Mouse (Mus musculus): ENCODE results near the gene Vgll4. TPM values are rescaled to one million over a fixed set of nuclear protein-coding genes. Genes with fewer than 3 reads are reported as not detected.
A peak's percentile ranks its signal among the peaks of the same experiment; 100 is the strongest.
"Not testable (repeated sequence)": the region's sequence is repeated elsewhere in the genome, so short reads cannot be mapped to it uniquely, and the experiment has no call there.

Vgll4 gene
- polyA plus RNA-seq, 1 experiment from 2014 or later: 76.0 TPM

GRCm38 (mm10) chr6:114894548-114895106 lies 75.2 kb downstream of the Vgll4 start:
- Histone ChIP-seq H3K4me1 (replicated peaks) (peaks cover 43% of the 10 kb centered on the region), H3K4me3 (replicated peaks) (no peak overlapping the region), H3K9me3 (no peaks in the 10 kb centered on the region), H3K27me3 (replicated peaks) (no peaks in the 10 kb centered on the region), H3K9ac (no peak overlapping the region), H3K4me2 (replicated peaks) (no peak overlapping the region), H3K36me3 (peaks cover 5% of the 10 kb centered on the region; the same call in 1 of the 2 replicates), H3K27ac (no peak overlapping the region)
- WGBS: 73% methylated on average over 4 of the region's 4 CpGs
- ATAC-seq: no peak

GRCm38 (mm10) chr6:114893427-114894209 lies 76.2 kb downstream of the Vgll4 start:
- Histone ChIP-seq H3K27me3 (replicated peaks) (no peaks in the 10 kb centered on the region), H3K4me1 (replicated peaks) (peaks cover 47% of the 10 kb centered on the region), H3K27ac (no peak overlapping the region), H3K9ac (no peak overlapping the region), H3K4me3 (replicated peaks) (no peak overlapping the region), H3K9me3 (no peaks in the 10 kb centered on the region), H3K4me2 (replicated peaks) (no peak overlapping the region; the same call in 1 of the 2 replicates), H3K36me3 (peaks cover 5% of the 10 kb centered on the region; the same call in 1 of the 2 replicates)
- WGBS: 51% methylated on average over 20 of the region's 20 CpGs
- ATAC-seq: no peak

DNA sequence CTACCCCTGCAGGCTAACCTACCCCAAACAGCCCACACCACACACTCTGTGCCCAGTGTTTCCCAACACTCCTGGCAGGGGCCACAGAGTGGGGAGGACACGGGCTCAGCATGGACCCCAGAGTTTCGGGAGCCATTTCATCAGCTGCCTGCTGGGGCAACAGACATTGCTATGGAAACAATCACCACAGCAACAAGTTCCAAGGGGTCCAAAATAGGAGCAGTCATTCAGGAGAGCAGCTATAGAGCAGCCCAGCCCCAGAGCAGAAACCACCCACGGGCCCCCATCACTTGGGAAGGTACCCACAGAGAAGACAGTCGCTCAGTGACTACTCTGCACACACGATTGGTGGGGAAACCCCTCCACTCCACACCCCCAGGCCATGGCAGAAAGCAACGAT lies 77.4 kb downstream of the Vgll4 start:
- Histone ChIP-seq H3K27me3 (replicated peaks) (no peaks in the 10 kb centered on the region), H3K9ac (no peak overlapping the region), H3K4me2 (replicated peaks) (no peak overlapping the region), H3K4me3 (replicated peaks) (no peak overlapping the region), H3K36me3 (peaks cover 5% of the 10 kb centered on the region; the same call in 1 of the 2 replicates), H3K27ac (no peak overlapping the region), H3K9me3 (no peaks in the 10 kb centered on the region), H3K4me1 (replicated peaks) (peaks cover 55% of the 10 kb centered on the region)
- no peak for ATAC-seq
- WGBS: 52% methylated on average over 6 of the region's 6 CpGs

DNA sequence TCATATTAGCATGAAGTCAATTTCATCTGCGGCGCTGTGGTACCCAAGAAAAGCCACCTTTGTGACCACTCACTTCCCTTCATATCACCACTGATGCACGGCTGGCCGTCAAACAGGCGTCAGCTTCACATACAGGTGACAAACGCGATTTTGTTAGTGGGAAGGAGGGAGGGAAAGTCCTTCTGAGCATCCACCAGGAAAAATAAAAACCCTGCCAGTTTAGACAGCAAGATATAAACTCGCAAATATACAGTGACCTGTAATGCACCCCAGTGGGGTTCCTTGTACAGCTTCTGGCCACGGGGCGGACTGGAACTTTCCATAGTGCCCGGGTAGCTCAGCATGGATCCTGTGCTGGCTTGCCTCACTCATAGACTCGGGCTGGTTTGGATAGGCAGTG lies 78.0 kb downstream of the Vgll4 start:
- Histone ChIP-seq H3K4me3 (replicated peaks) (no peak overlapping the region), H3K36me3 (peaks cover 2% of the 10 kb centered on the region; the same call in 1 of the 2 replicates), H3K9me3 (no peaks in the 10 kb centered on the region), H3K4me2 (replicated peaks) (no peak overlapping the region), H3K4me1 (replicated peaks) (peaks cover 61% of the 10 kb centered on the region), H3K27ac (no peak overlapping the region), H3K27me3 (replicated peaks) (no peaks in the 10 kb centered on the region), H3K9ac (no peak overlapping the region)
- ATAC-seq: no peak
- WGBS: 71% methylated on average over 12 of the region's 12 CpGs

DNA sequence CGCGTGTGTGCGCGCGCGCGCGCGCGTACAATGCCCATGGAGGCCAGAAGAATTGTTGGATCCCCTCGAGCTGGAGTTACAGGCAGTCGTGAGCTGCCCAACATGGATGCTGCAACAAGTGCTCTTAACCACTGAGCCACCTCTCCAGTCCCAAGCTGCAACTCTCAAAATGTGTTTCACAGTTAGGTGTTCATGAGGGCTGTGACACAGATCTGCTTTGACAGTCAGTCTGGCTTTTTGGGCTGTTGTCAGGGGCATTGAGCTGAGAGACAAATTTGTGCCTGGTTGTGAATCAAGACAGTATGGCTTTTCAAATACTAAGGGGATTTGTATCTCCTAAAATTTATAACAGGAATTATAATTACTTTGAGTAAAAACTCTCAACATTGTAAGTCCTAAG lies 78.5 kb downstream of the Vgll4 start:
- ATAC-seq: no peak
- H3K4me2 ChIP-seq (replicated peaks): no peak overlapping the region; the same call in 1 of the 2 replicates
- H3K36me3 ChIP-seq: peaks cover under 1% of the 10 kb centered on the region; the same call in 1 of the 2 replicates
- no peaks in the 10 kb centered on the region for H3K27me3 ChIP-seq (replicated peaks)
- no peak overlapping the region for H3K27ac ChIP-seq
- no peak overlapping the region for H3K4me3 ChIP-seq (replicated peaks)
- no peaks in the 10 kb centered on the region for H3K9me3 ChIP-seq
- H3K9ac ChIP-seq: no peak overlapping the region
- H3K4me1 ChIP-seq (replicated peaks): peaks cover 65% of the 10 kb centered on the region
- WGBS: 92% methylated on average over 12 of the region's 12 CpGs

DNA sequence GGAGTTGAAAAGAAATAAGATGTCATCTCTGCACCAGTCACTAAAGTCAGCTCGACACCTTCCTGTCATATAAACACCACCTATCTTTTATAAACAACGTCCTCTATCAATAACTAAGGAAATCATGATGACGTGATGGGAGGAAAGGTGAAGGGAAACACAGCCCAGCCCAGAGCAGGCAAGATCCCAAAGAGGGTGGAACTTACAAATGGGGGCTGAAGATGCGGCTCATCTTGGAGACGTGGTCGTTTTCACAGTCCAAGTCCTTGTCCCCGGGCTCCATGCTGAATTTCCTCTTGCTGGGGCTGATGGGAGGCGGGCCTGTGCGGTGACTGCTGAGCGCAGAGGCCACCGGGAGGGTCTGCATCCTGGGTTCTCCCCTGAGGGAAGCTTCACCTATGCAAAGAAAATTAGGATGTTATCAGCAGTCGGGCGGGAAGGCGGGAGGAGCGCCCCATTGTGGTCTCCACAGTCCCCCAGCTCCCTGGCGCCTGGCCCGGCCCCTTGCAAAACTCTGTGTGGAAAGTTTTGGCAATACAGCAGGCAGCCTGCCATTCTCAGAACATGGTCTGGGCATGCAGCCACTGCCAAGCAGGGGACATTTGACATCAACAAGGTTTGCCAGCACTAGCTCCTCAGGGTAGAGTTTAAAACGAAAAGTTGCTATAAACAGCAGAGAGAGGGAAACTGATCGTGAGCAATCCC lies 79.2 kb downstream of the Vgll4 start:
- no peaks in the 10 kb centered on the region for H3K27me3 ChIP-seq (replicated peaks)
- WGBS: 46% methylated on average over 19 of the region's 19 CpGs
- peak overlapping the region; percentile 3; the same call in 1 of the 2 replicates for H3K4me2 ChIP-seq (replicated peaks)
- peaks cover 68% of the 10 kb centered on the region for H3K4me1 ChIP-seq (replicated peaks)
- ATAC-seq: no peak
- no peak overlapping the region for H3K4me3 ChIP-seq (replicated peaks)
- H3K36me3 ChIP-seq: peaks cover 7% of the 10 kb centered on the region
- H3K27ac ChIP-seq: 0 out of 2 replicates have a peak overlapping the region, but pooled peaks have one; percentile 14
- no peaks in the 10 kb centered on the region for H3K9me3 ChIP-seq
- H3K9ac ChIP-seq: no peak overlapping the region

DNA sequence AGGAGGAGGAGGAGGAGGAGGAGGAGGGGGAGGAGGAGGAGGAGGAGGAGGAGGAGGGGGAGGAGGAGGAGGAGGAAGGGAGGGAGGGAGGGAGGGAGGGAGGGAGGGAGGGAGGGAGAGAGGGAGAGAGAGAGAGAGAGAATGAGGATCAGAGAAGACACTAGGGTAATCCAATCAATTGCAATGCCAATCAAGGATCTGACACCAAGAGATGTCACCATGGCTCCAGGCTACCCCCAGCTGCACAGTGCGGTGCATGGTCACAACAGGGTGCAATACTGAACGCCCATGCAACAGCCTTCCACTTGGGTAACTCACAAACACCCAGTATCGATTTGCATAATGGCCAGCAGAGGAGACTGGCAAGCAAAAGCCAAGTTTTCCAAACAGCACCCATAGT lies 79.8 kb downstream of the Vgll4 start:
- H3K4me2 ChIP-seq (replicated peaks); H3K9ac ChIP-seq; H3K27ac ChIP-seq; H3K4me3 ChIP-seq (replicated peaks); H3K27me3 ChIP-seq (replicated peaks); H3K9me3 ChIP-seq; ATAC-seq: not testable (repeated sequence)
- Histone ChIP-seq H3K4me1 (replicated peaks) (peaks cover 68% of the 10 kb centered on the region), H3K36me3 (peaks cover 10% of the 10 kb centered on the region)
- 76% methylated on average over 3 of the region's 3 CpGs for WGBS

DNA sequence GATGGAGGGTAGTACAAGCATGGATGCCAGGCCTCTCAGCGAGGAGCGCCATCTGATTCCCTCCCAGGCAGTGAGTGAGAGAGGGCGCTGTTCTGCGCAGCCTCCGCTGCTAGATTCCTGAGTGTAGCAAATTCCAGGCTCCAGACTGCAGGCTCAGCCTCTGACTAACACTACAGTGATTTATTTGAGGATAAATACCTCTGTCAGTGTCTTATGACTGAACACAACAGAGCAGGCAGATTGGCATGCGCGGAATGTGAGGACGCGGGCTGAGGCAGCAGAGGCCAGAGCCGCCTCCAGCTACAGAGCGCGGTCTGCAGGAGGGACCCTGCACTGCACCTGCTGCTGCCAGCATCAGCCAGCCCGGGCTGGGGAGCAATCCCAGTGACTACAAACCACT lies 80.9 kb downstream of the Vgll4 start:
- peaks cover 59% of the 10 kb centered on the region for H3K4me1 ChIP-seq (replicated peaks)
- H3K9me3 ChIP-seq: no peaks in the 10 kb centered on the region
- no peaks in the 10 kb centered on the region for H3K27me3 ChIP-seq (replicated peaks)
- WGBS: 14% methylated on average over 13 of the region's 13 CpGs
- H3K4me3 ChIP-seq (replicated peaks): no peak overlapping the region
- H3K27ac ChIP-seq: peak overlapping the region; percentile 54
- no peak overlapping the region for H3K4me2 ChIP-seq (replicated peaks)
- ATAC-seq: peak; percentile 82
- no peak overlapping the region for H3K9ac ChIP-seq
- peaks cover 11% of the 10 kb centered on the region for H3K36me3 ChIP-seq

GRCm38 (mm10) chr6:114886504-114887361 lies 83.1 kb downstream of the Vgll4 start:
- H3K4me1 ChIP-seq (replicated peaks): peaks cover 58% of the 10 kb centered on the region
- no peak overlapping the region for H3K9ac ChIP-seq
- H3K9me3 ChIP-seq: no peaks in the 10 kb centered on the region
- H3K27me3 ChIP-seq (replicated peaks): no peaks in the 10 kb centered on the region
- no peak overlapping the region for H3K4me3 ChIP-seq (replicated peaks)
- no peak overlapping the region for H3K4me2 ChIP-seq (replicated peaks)
- peaks cover 11% of the 10 kb centered on the region for H3K36me3 ChIP-seq
- no peak for ATAC-seq
- H3K27ac ChIP-seq: no peak overlapping the region
- 54% methylated on average over 11 of the region's 11 CpGs for WGBS

DNA sequence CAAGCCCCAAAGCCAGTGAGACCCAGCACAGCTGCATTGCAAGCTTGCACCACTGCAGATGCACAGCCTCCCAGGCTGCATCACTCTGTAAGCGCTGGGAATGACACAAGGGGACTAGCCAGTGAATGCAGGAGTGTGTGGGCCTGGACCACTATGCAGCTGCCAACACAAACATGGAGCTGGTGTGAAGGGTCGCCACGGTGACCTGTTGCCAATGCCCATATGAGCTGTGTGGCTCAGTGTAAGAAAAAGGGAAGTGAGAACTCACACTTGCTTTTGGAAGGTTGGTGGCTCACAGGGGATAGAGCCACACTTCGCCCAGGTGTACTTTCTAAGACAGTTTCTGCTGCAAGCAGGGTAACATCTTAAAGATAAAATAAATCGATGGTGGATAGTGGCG lies 83.8 kb downstream of the Vgll4 start:
- H3K27ac ChIP-seq: no peak overlapping the region

DNA sequence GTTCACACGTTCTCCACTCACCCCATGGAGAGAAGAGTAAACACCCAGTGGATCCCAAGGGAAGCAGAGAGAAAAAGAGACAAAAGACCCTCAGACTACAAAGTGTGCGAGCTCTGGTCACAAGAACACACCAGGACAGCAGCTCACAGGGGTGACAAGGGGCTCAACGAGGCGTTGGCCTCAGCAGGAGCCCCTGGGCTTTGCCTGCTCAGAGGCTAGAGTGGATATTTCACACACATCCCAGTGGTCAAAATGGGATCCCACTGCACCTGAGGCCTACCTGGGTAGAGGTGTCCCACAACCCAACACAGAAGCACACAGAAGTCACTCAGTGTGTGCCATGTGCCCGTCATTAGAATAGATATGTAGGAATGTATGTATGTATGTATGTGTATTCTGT lies 84.7 kb downstream of the Vgll4 start:
- ATAC-seq: no peak
- Histone ChIP-seq H3K4me2 (replicated peaks) (no peak overlapping the region), H3K4me3 (replicated peaks) (no peak overlapping the region), H3K9ac (no peak overlapping the region), H3K27ac (no peak overlapping the region), H3K9me3 (no peaks in the 10 kb centered on the region), H3K4me1 (replicated peaks) (peaks cover 60% of the 10 kb centered on the region), H3K36me3 (peaks cover 11% of the 10 kb centered on the region), H3K27me3 (replicated peaks) (no peaks in the 10 kb centered on the region)
- WGBS: 86% methylated on average over 5 of the region's 5 CpGs

More for the DNA sequence above, 83.8 kb downstream of the Vgll4 start:
- Histone ChIP-seq H3K27me3 (replicated peaks) (no peaks in the 10 kb centered on the region), H3K4me1 (replicated peaks) (peaks cover 57% of the 10 kb centered on the region), H3K4me3 (replicated peaks) (no peak overlapping the region), H3K4me2 (replicated peaks) (no peak overlapping the region), H3K9ac (no peak overlapping the region), H3K9me3 (no peaks in the 10 kb centered on the region), H3K36me3 (peaks cover 11% of the 10 kb centered on the region)
- WGBS: 90% methylated on average over 6 of the region's 6 CpGs
- no peak for ATAC-seq

All from intestine, embryonic 15.5 days (tissue).